Mouse (Mus musculus): ENCODE data around the gene Stox1. TPM values are rescaled to one million over a fixed set of nuclear protein-coding genes. Genes with fewer than 3 reads are reported as not detected.

Stox1 gene
- 0.21 and 0.53 TPM in 2 replicates for polyA plus RNA-seq (2015; fragmentation: Nextera tagmentation; extraction: Ambion mirVana)

GRCm38 (mm10) chr10:62725771-62726687 is at the start of gene Stox1:
TSS of gene Stox1 (minus strand) at chr10:62726128.
- Histone ChIP-seq H3K27me3 (ENCODE audit: insufficient read depth, low read length) (peaks cover 7% of the 10 kb centered on the region; the same call in 1 of the 2 replicates), H3K4me2 (ENCODE audit: low read depth, low read length) (peak within 1 kb of the TSS; percentile 78), H3K9ac (replicated peaks) (peak within 1 kb of the TSS; percentile 3; the same call in 1 of the 2 replicates), H3K4me3 (ENCODE audit: low read depth, low read length) (peak within 1 kb of the TSS; percentile 55), H3K9me3 (ENCODE audit: low read length) (no peaks in the 10 kb centered on the region), H3K36me3 (replicated peaks; ENCODE audit: insufficient read depth, low read length) (no peaks in the 10 kb centered on the region), H3K4me1 (ENCODE audit: insufficient read depth) (0 out of 2 replicates have a peak, but pooled peaks cover 9% of the 10 kb centered on the region), H3K27ac (ENCODE audit: low read depth) (no peak within 1 kb of the TSS)
- ATAC-seq (peak; percentile 81), DNase-seq (peak; percentile 60)
- WGBS (ENCODE audit: insufficient replicate concordance) = 1% methylated on average over 46 of the region's 85 CpGs
- TF ChIP-seq CTCF (IDR thresholded peaks at IDR 0.05; ENCODE audit: low read depth) (peak; percentile 32; the same call in 1 of the 2 replicates), EP300 (IDR thresholded peaks at IDR 0.05; ENCODE audit: low read depth) (no peak)

GRCm38 (mm10) chr10:62750781-62751180 is 24.9 kb upstream of the Stox1 start:
- no peaks in the 10 kb centered on the region for H3K27me3 ChIP-seq (ENCODE audit: insufficient read depth, low read length)
- DNase-seq = no peak
- H3K36me3 ChIP-seq (replicated peaks; ENCODE audit: insufficient read depth, low read length) = peaks cover 69% of the 10 kb centered on the region
- no peak overlapping the region for H3K4me2 ChIP-seq (ENCODE audit: low read depth, low read length)
- no peak for ATAC-seq
- TF ChIP-seq EP300 (IDR thresholded peaks at IDR 0.05; ENCODE audit: low read depth) (no peak), CTCF (IDR thresholded peaks at IDR 0.05; ENCODE audit: low read depth) (no peak)
- no peaks in the 10 kb centered on the region for H3K9me3 ChIP-seq (ENCODE audit: low read length)
- H3K9ac ChIP-seq (replicated peaks) = no peak overlapping the region
- H3K27ac ChIP-seq (ENCODE audit: low read depth) = no peak overlapping the region
- WGBS (ENCODE audit: insufficient replicate concordance) = 68% methylated on average over 6 of the region's 6 CpGs
- H3K4me1 ChIP-seq (ENCODE audit: insufficient read depth) = no peaks in the 10 kb centered on the region
- no peak overlapping the region for H3K4me3 ChIP-seq (ENCODE audit: low read depth, low read length)

GRCm38 (mm10) chr10:62739961-62740737 is 14.2 kb upstream of the Stox1 start:
- no peak for TF ChIP-seq EP300 (IDR thresholded peaks at IDR 0.05; ENCODE audit: low read depth)
- TF ChIP-seq CTCF (IDR thresholded peaks at IDR 0.05; ENCODE audit: low read depth) = no peak
- WGBS (ENCODE audit: insufficient replicate concordance) = 76% methylated on average over 4 of the region's 4 CpGs
- ATAC-seq (no peak), DNase-seq (no peak)
- no peaks in the 10 kb centered on the region for H3K27me3 ChIP-seq (ENCODE audit: insufficient read depth, low read length)
- peaks cover 24% of the 10 kb centered on the region for H3K36me3 ChIP-seq (replicated peaks; ENCODE audit: insufficient read depth, low read length)
- no peaks in the 10 kb centered on the region for H3K9me3 ChIP-seq (ENCODE audit: low read length)
- no peak overlapping the region for H3K9ac ChIP-seq (replicated peaks)
- no peak overlapping the region for H3K4me2 ChIP-seq (ENCODE audit: low read depth, low read length)
- H3K27ac ChIP-seq (ENCODE audit: low read depth) = no peak overlapping the region
- H3K4me1 ChIP-seq (ENCODE audit: insufficient read depth) = no peaks in the 10 kb centered on the region
- no peak overlapping the region for H3K4me3 ChIP-seq (ENCODE audit: low read depth, low read length)

GRCm38 (mm10) chr10:62736965-62737688 is 11.2 kb upstream of the Stox1 start:
- no peaks in the 10 kb centered on the region for H3K4me1 ChIP-seq (ENCODE audit: insufficient read depth)
- H3K4me2 ChIP-seq (ENCODE audit: low read depth, low read length) = no peak overlapping the region
- no peaks in the 10 kb centered on the region for H3K27me3 ChIP-seq (ENCODE audit: insufficient read depth, low read length)
- ATAC-seq = no peak
- H3K36me3 ChIP-seq (replicated peaks; ENCODE audit: insufficient read depth, low read length) = peaks cover 9% of the 10 kb centered on the region
- 45% methylated on average over 4 of the region's 4 CpGs for WGBS (ENCODE audit: insufficient replicate concordance)
- no peak overlapping the region for H3K4me3 ChIP-seq (ENCODE audit: low read depth, low read length)
- no peaks in the 10 kb centered on the region for H3K9me3 ChIP-seq (ENCODE audit: low read length)
- TF ChIP-seq CTCF (IDR thresholded peaks at IDR 0.05; ENCODE audit: low read depth) = no peak
- TF ChIP-seq EP300 (IDR thresholded peaks at IDR 0.05; ENCODE audit: low read depth) = no peak
- H3K27ac ChIP-seq (ENCODE audit: low read depth) = no peak overlapping the region
- no peak for DNase-seq
- H3K9ac ChIP-seq (replicated peaks) = no peak overlapping the region

- WGBS (ENCODE audit: insufficient replicate concordance) = 57% methylated on average over 10 of the region's 10 CpGs
- ATAC-seq (no peak), DNase-seq (no peak)
- Histone ChIP-seq H3K27me3 (ENCODE audit: insufficient read depth, low read length) (no peaks in the 10 kb centered on the region; the same call in 1 of the 2 replicates), H3K4me3 (ENCODE audit: low read depth, low read length) (no peak overlapping the region), H3K27ac (ENCODE audit: low read depth) (no peak overlapping the region), H3K4me1 (ENCODE audit: insufficient read depth) (0 out of 2 replicates have a peak, but pooled peaks cover 6% of the 10 kb centered on the region), H3K9me3 (ENCODE audit: low read length) (no peaks in the 10 kb centered on the region), H3K9ac (replicated peaks) (no peak overlapping the region), H3K4me2 (ENCODE audit: low read depth, low read length) (no peak overlapping the region), H3K36me3 (replicated peaks; ENCODE audit: insufficient read depth, low read length) (no peaks in the 10 kb centered on the region)
- TF ChIP-seq EP300 (IDR thresholded peaks at IDR 0.05; ENCODE audit: low read depth) (no peak), CTCF (IDR thresholded peaks at IDR 0.05; ENCODE audit: low read depth) (no peak)
Measured at GRCm38 (mm10) chr10:62730826-62731225, 4.9 kb upstream of the Stox1 start.
